Mouse (Mus musculus): ENCODE data around the gene Pdss2.

DNA sequence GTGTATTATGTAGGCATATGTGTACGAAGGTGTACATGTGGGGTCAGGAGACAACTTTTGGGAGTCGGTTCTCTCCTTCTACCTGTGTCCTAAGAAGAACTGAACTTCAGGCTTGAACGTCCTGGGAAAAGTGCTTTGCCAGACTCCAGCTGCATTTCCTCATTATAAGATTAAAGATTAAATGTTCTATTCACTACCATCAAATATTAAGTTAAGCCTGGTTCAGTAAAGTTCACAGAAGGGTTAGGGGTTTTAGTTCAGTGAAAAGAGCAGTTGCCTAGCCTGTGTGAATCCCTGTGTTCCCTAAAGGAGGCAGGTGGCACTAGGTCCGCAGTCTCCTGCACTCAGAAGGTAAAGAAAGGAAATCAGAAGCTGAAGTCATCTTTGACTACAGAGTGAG lies 213.0 kb downstream of the Pdss2 start:
- TF ChIP-seq CTCF (IDR thresholded peaks at IDR 0.05; ENCODE audit: control insufficient read depth, insufficient read depth, insufficient replicate concordance, low read depth, low read length), result no peak
- TF ChIP-seq POLR2A (IDR thresholded peaks at IDR 0.05; ENCODE audit: control insufficient read depth, low read depth, low read length), result no peak
